Mouse (Mus musculus) megakaryocyte progenitor cell, adult 5-6 weeks (primary cell): Measurements from ENCODE around the gene Atp8a1. TPM values are rescaled to one million over a fixed set of nuclear protein-coding genes. Genes with fewer than 3 reads are reported as not detected.

Experiments
- ATAC-seq: replicated peaks from 2 replicates; pipeline ENCODE4 v1.8.0; 2016; ENCODE audit warnings: mild to moderate bottlenecking, moderate TSS enrichment, inconsistent platforms; ENCODE audit not compliant: poor library complexity
- total RNA-seq, 2 experiments: library from RNA; stranded (forward) in 1 of 2; stranded (reverse) in 1 of 2; fragments of 157-497, 149-512 nt in 1 of 2; fragments of 200-1000 nt in 1 of 2; gene quantifications; 2 replicates each; pipeline versions ENCODE4 v1.2.3 to v1.2.4; 2015 to 2017

Atp8a1 gene
- total RNA-seq, 2 experiments from 2014 or later, result 32.0 to 66.9 TPM

GRCm38 (mm10) chr5:67778026-67778425 is 69.2 kb downstream of the Atp8a1 start:
- peak; percentile 97 for ATAC-seq

GRCm38 (mm10) chr5:67774186-67774585 is 73.0 kb downstream of the Atp8a1 start:
- no peak for ATAC-seq

GRCm38 (mm10) chr5:67768708-67769107 is 78.5 kb downstream of the Atp8a1 start:
- no peak for ATAC-seq

GRCm38 (mm10) chr5:67764798-67765197 is 82.4 kb downstream of the Atp8a1 start:
- ATAC-seq, result peak; percentile 69

GRCm38 (mm10) chr5:67758126-67758525 is 89.1 kb downstream of the Atp8a1 start:
- ATAC-seq, result no peak

- ATAC-seq, result peak; percentile 91
Measured at GRCm38 (mm10) chr5:67756138-67756537, 91.1 kb downstream of the Atp8a1 start.

GRCm38 (mm10) chr5:67753057-67753456 is 94.2 kb downstream of the Atp8a1 start:
- no peak for ATAC-seq

- no peak for ATAC-seq
Measured at GRCm38 (mm10) chr5:67752629-67753028, 94.6 kb downstream of the Atp8a1 start.

GRCm38 (mm10) chr5:67752007-67752406 is 95.2 kb downstream of the Atp8a1 start:
- peak; percentile 47 for ATAC-seq

- ATAC-seq, result no peak
Measured at GRCm38 (mm10) chr5:67739261-67739660, 108.0 kb downstream of the Atp8a1 start.

- ATAC-seq, result no peak
Measured at GRCm38 (mm10) chr5:67738133-67738532, 109.1 kb downstream of the Atp8a1 start.

- no peak for ATAC-seq
Measured at GRCm38 (mm10) chr5:67735771-67736170, 111.5 kb downstream of the Atp8a1 start.

- ATAC-seq, result no peak
Measured at GRCm38 (mm10) chr5:67733551-67734258, 113.5 kb downstream of the Atp8a1 start.

GRCm38 (mm10) chr5:67733150-67733549 is 114.1 kb downstream of the Atp8a1 start:
- no peak for ATAC-seq

- peak; percentile 72 for ATAC-seq
Measured at GRCm38 (mm10) chr5:67727755-67728154, 119.5 kb downstream of the Atp8a1 start.

- no peak for ATAC-seq
Measured at GRCm38 (mm10) chr5:67726810-67727209, 120.4 kb downstream of the Atp8a1 start.

GRCm38 (mm10) chr5:67701641-67702040 is 145.6 kb downstream of the Atp8a1 start:
- no peak for ATAC-seq

- no peak for ATAC-seq
Measured at GRCm38 (mm10) chr5:67699418-67699817, 147.8 kb downstream of the Atp8a1 start.

- no peak for ATAC-seq
Measured at GRCm38 (mm10) chr5:67698176-67698575, 149.1 kb downstream of the Atp8a1 start.

- no peak for ATAC-seq
Measured at GRCm38 (mm10) chr5:67696741-67697596, 150.3 kb downstream of the Atp8a1 start.

GRCm38 (mm10) chr5:67695055-67695710 is 152.1 kb downstream of the Atp8a1 start:
- ATAC-seq, result no peak

- no peak for ATAC-seq
Measured at GRCm38 (mm10) chr5:67690336-67690735, 156.9 kb downstream of the Atp8a1 start.
